Mouse (Mus musculus): Measurements from ENCODE around the gene Tacc2.

DNA sequence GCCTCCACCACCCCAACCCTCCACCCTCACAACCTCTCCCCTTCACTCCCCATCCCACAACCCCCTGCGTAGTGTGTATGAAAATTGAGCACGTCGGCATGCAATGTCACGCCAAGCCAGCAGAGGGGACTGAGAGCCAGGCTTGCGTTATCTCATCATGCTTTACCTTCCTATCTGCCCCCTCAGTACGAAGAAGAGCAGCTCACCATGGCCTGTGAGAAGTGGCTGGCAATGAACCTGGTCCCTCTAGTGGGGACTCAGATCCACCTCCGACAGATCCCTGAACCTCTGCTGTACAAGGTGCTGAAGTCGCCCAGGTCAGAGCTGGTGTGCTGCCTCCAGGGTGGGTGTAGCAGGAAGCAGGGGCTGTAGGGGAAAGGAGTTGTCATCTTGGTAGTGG is 219.5 kb downstream of the Tacc2 start:
- TF ChIP-seq POLR2A (IDR thresholded peaks at IDR 0.05; ENCODE audit: extremely low read depth, insufficient read depth, low read length), result no peak
- no peak for TF ChIP-seq CTCF (IDR thresholded peaks at IDR 0.05; ENCODE audit: low read depth, low read length)

Measured in liver, adult 2 months (tissue).